Mouse (Mus musculus) intestine, postnatal 0 days (tissue): ENCODE data around the gene G2e3. TPM values are rescaled to one million over a fixed set of nuclear protein-coding genes. Genes with fewer than 3 reads are reported as not detected.

Experiments used
- ATAC-seq: fragments of 200-750 bp; cut with Nextera tagmentation; 2 replicates; pipeline ENCODE4 v1.8.0; 2017; ENCODE audit warnings: mild to moderate bottlenecking, moderate TSS enrichment, moderate library complexity
- H3K27ac ChIP-seq: fragments of 300-500 bp; sonication (generic); 2 replicates; pipeline ENCODE4 v1.5.1; 2014; ENCODE audit warnings: mild to moderate bottlenecking, low read depth, low read length, moderate library complexity
- H3K27me3 ChIP-seq: fragments of 300-500 bp; sonication (generic); replicated peaks from 2 replicates; pipeline ENCODE4 v1.6.1; 2014; ENCODE audit warnings: low read length, mixed read lengths; ENCODE audit not compliant: control insufficient read depth, insufficient read depth
- H3K36me3 ChIP-seq: fragments of 300-500 bp; sonication (generic); 2 replicates; pipeline ENCODE4 v1.6.1; 2014; ENCODE audit warnings: mild to moderate bottlenecking, moderate library complexity; ENCODE audit not compliant: control insufficient read depth, insufficient read depth
- H3K4me1 ChIP-seq: fragments of 300-500 bp; sonication (generic); replicated peaks from 2 replicates; pipeline ENCODE4 v1.6.1; 2014; ENCODE audit warnings: antibody characterized with exemption, low read length, mixed read lengths; ENCODE audit not compliant: control insufficient read depth, insufficient read depth
- H3K4me2 ChIP-seq: fragments of 300-500 bp; sonication (generic); replicated peaks from 2 replicates; pipeline ENCODE4 v1.6.1; 2014; ENCODE audit warnings: low read depth, mild to moderate bottlenecking, moderate library complexity
- H3K4me3 ChIP-seq: fragments of 300-500 bp; sonication (generic); 2 replicates; pipeline ENCODE4 v1.5.1; 2014; ENCODE audit warnings: low read depth, low read length
- H3K9ac ChIP-seq: fragments of 300-500 bp; sonication (generic); 2 replicates; pipeline ENCODE4 v1.6.1; 2014; ENCODE audit warnings: mild to moderate bottlenecking, low read depth, low read length
- H3K9me3 ChIP-seq: fragments of 300-500 bp; sonication (generic); 2 replicates; pipeline ENCODE4 v1.6.1; 2016; ENCODE audit warnings: mixed run types; ENCODE audit not compliant: control insufficient read depth
- CTCF ChIP-seq: sonication (generic); IDR thresholded peaks from 2 replicates; pipeline ENCODE4 v1.5.1; 2016; ENCODE audit warnings: low read depth, mild to moderate bottlenecking, control low read depth, antibody characterized with exemption, moderate library complexity
- WGBS: fragments of 180-500 bp; shearing (Covaris S2); extraction: QIAGEN DNeasy Blood & Tissue Kit; methylation state at CpG from one replicate; pipeline ENCODE4 v1.1.7; 2014; 5-methylcytosine and 5-hydroxymethylcytosine counted together
- polyA plus RNA-seq: library from polyadenylated mRNA; unstranded; fragments of >200 nt; fragmentation: Nextera tagmentation; extraction: Ambion mirVana; gene quantifications from 2 replicates; pipeline ENCODE4 v1.2.1, GENCODE M21; 2015

Gene G2e3
- polyA plus RNA-seq, 1 experiment from 2014 or later: 7.5 TPM

GRCm38 (mm10) chr12:51355296-51355695 lies 7.4 kb downstream of the G2e3 start:
- TF ChIP-seq CTCF: no peak
- Histone ChIP-seq H3K4me1 (no peaks in the 10 kb centered on the region), H3K9ac (no peak overlapping the region), H3K27ac (no peak overlapping the region), H3K36me3 (peaks cover 38% of the 10 kb centered on the region), H3K4me3 (no peak overlapping the region), H3K9me3 (no peaks in the 10 kb centered on the region), H3K27me3 (no peaks in the 10 kb centered on the region), H3K4me2 (no peak overlapping the region)
- ATAC-seq: no peak
- WGBS: 69% methylated on average over 8 of the region's 8 CpGs

GRCm38 (mm10) chr12:51361294-51361693 lies 13.4 kb downstream of the G2e3 start:
- ATAC-seq: no peak
- Histone ChIP-seq H3K27me3 (no peaks in the 10 kb centered on the region), H3K4me1 (no peaks in the 10 kb centered on the region), H3K27ac (no peak overlapping the region), H3K9me3 (no peaks in the 10 kb centered on the region), H3K4me2 (no peak overlapping the region), H3K4me3 (no peak overlapping the region), H3K36me3 (peaks cover 58% of the 10 kb centered on the region), H3K9ac (no peak overlapping the region)
- TF ChIP-seq CTCF: no peak

GRCm38 (mm10) chr12:51362898-51363297 lies 15.0 kb downstream of the G2e3 start:
- Histone ChIP-seq H3K27me3 (no peaks in the 10 kb centered on the region), H3K4me2 (no peak overlapping the region), H3K36me3 (peaks cover 58% of the 10 kb centered on the region), H3K9ac (no peak overlapping the region), H3K4me3 (no peak overlapping the region), H3K9me3 (no peaks in the 10 kb centered on the region), H3K27ac (no peak overlapping the region), H3K4me1 (no peaks in the 10 kb centered on the region)
- ATAC-seq: no peak
- TF ChIP-seq CTCF: no peak
- 97% methylated on average over 1 of the region's 1 CpGs for WGBS

- no peak overlapping the region for H3K4me2 ChIP-seq
- WGBS: 97% methylated on average over 3 of the region's 3 CpGs
- H3K4me1 ChIP-seq: no peaks in the 10 kb centered on the region
- H3K9ac ChIP-seq: no peak overlapping the region
- H3K4me3 ChIP-seq: no peak overlapping the region
- no peaks in the 10 kb centered on the region for H3K9me3 ChIP-seq
- no peak for ATAC-seq
- H3K27me3 ChIP-seq: no peaks in the 10 kb centered on the region
- H3K36me3 ChIP-seq: peaks cover 44% of the 10 kb centered on the region
- no peak for TF ChIP-seq CTCF
- H3K27ac ChIP-seq: no peak overlapping the region
Measured at GRCm38 (mm10) chr12:51368504-51368903, 20.6 kb downstream of the G2e3 start.

- Histone ChIP-seq H3K9me3 (no peaks in the 10 kb centered on the region), H3K27me3 (no peaks in the 10 kb centered on the region), H3K4me1 (0 out of 2 replicates have a peak, but pooled peaks cover 4% of the 10 kb centered on the region), H3K36me3 (peaks cover 9% of the 10 kb centered on the region), H3K4me2 (peak within 1 kb of the TSS; percentile 68), H3K9ac (peak within 1 kb of the TSS; percentile 90), H3K4me3 (peak within 1 kb of the TSS; percentile 89), H3K27ac (peak within 1 kb of the TSS; percentile 80)
- TF ChIP-seq CTCF: peak; percentile 12; the same call in 1 of the 2 replicates
- ATAC-seq: peak; percentile 100
- 1% methylated on average over 34 of the region's 34 CpGs for WGBS
Measured at GRCm38 (mm10) chr12:51377003-51377887, 29.4 kb downstream of the G2e3 start, which contains the start of gene Scfd1. Scfd1 (plus strand) TSS chr12:51377510.

GRCm38 (mm10) chr12:51377888-51378190 lies 30.0 kb downstream of the G2e3 start:
- Histone ChIP-seq H3K4me3 (peak overlapping the region; percentile 89), H3K9ac (peak overlapping the region; percentile 90), H3K9me3 (no peaks in the 10 kb centered on the region), H3K4me1 (0 out of 2 replicates have a peak, but pooled peaks cover 4% of the 10 kb centered on the region), H3K27ac (peak overlapping the region; percentile 80), H3K36me3 (peaks cover 12% of the 10 kb centered on the region), H3K4me2 (peak overlapping the region; percentile 68), H3K27me3 (no peaks in the 10 kb centered on the region)
- ATAC-seq: no peak
- WGBS: 10% methylated on average over 6 of the region's 6 CpGs
- no peak for TF ChIP-seq CTCF
